Mouse (Mus musculus): ENCODE measurements at regions not wholly inside any gene's neighbourhood (a gene's known extent, or its start where the extent isn't known, plus 50 kb on each side); places are given as distances from the start of the nearest gene placed in this dataset.
A peak's percentile ranks its signal among the peaks of the same experiment; 100 is the strongest.

DNA sequence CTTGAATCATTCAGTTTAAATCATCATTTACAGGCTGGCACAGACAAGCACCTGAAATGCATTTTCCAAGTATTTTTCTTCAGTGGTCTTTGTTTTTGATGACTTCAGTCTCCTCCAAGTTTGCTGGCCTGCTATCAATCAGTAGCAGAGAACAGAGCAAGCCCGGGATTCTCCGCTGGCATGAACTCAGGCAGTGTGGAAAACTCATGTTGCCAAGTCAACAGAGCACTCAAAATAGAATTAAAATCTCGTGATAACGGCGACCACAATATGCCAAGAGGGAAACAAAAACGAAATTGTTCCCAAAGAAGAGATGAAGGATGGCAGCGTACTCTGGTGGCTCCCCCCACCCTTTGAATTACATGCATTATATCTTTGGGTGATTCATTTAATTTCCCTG, 190.9 kb upstream of the Fat4 start:
- WGBS: 61% methylated on average over 7 of the region's 7 CpGs
- H3K9ac ChIP-seq: no peak overlapping the region
- H3K4me1 ChIP-seq (replicated peaks): peaks cover 9% of the 10 kb centered on the region; the same call in 1 of the 2 replicates
- H3K9me3 ChIP-seq: no peaks in the 10 kb centered on the region
- H3K27ac ChIP-seq (replicated peaks): no peak overlapping the region
- no peak overlapping the region for H3K4me2 ChIP-seq
- no peaks in the 10 kb centered on the region for H3K27me3 ChIP-seq
- H3K36me3 ChIP-seq: no peaks in the 10 kb centered on the region
- no peak overlapping the region for H3K4me3 ChIP-seq
- no peak for ATAC-seq (ENCODE audit: low FRiP score, low read depth)

DNA sequence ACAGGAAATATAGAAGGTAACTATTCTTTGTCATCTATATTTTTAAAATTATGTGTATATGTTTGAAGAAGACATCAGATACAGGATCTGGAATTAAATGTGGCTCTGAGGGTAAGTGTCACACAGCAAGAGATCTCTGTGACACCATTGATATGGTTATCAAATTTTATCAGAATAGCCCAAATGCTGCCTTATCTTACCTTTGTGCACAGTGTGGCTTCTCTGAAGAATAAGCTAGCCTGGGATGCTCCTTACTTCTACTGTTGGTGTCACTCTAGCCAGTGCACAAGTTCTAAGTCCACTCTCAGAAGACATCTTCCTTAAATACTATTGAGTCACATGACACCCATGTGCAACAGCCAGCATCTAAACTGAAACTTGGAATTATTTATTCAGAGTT, 194.0 kb upstream of the Fat4 start:
- H3K4me2 ChIP-seq: no peak overlapping the region
- peaks cover 2% of the 10 kb centered on the region; the same call in 1 of the 2 replicates for H3K4me1 ChIP-seq (replicated peaks)
- H3K36me3 ChIP-seq: no peaks in the 10 kb centered on the region
- no peaks in the 10 kb centered on the region for H3K9me3 ChIP-seq
- H3K9ac ChIP-seq: no peak overlapping the region
- no peak for ATAC-seq (ENCODE audit: low FRiP score, low read depth)
- H3K27ac ChIP-seq (replicated peaks): no peak overlapping the region
- H3K27me3 ChIP-seq: no peaks in the 10 kb centered on the region
- no peak overlapping the region for H3K4me3 ChIP-seq

DNA sequence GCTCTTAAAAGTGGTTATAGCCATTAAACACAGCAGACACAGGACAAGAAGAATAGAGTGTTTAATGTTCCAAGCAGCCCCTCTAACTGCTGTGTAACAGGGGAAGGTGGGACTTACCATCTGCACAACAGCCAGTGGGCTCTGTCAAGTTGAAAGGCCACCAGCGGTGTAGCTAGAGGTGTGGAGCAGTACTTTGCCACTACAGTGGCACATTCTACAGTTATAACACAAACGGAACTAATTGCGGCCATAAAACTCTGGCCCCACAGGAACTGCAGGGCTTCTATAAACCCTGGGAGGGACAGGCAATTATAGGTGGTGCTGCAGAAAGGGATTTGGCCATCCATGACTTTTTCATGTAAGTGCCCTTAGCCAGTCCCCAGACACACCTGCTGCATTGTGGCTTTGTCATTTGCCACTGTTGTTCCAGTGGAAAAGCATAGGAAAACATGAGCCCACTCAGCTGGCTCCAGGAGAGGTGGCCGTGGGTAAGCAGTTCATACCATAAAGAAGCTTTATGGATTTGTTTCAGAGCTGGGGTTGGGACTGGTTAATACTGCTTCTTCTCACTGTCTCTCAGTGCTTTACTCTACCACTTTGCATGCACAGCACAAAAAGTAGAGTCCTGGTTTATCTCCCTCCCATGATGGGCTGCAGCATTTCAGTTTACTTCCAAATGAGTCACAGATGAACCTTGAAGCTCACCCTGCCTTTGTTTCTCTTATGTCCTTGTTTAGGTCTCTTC, 199.8 kb upstream of the Ankrd50 start:
- Histone ChIP-seq H3K9ac (no peak overlapping the region), H3K27me3 (no peaks in the 10 kb centered on the region), H3K27ac (replicated peaks) (no peak overlapping the region), H3K4me3 (no peak overlapping the region), H3K4me1 (replicated peaks) (no peaks in the 10 kb centered on the region), H3K36me3 (no peaks in the 10 kb centered on the region), H3K9me3 (no peaks in the 10 kb centered on the region), H3K4me2 (no peak overlapping the region)
- WGBS: 77% methylated on average over 4 of the region's 4 CpGs
- no peak for ATAC-seq (ENCODE audit: low FRiP score, low read depth)

DNA sequence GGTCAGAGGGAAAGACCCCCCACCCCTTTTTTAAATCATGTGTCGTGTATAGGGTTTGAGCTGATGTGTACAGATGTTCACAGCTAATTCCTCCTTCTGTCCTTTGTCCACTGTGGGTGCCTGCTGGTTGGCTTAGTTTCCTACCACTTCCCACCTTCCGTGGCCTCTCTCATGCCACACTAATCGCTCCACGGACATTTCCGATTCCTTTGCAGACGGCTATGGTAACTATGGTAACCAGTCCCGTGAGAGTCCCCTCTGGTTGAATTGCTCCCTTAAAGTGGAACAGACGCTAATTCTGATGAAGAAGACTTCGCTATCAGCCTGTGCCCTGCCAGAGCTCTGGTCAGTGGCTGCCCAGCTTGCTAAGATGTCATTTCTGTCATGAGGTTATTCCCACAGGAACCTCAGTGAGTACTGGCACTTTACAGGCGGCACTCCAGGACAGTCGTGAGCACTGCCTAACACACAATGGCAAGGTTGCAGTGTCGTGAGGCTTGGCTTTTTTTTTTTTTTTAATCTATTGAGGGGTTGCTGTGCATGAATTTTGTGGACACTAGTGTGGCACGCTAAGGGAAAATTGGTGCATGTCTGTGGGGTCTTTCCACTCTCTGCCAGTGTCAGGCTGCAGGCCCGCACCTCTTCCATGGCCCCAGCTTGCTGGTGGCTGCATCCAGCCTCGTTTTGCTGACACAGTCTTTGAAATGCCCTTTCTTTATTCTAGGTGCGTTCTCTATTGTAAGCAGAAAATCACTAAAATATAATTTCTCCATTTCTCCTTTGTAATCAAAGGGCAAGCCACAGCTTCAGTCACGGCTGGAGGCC, 179.2 kb upstream of the Ankrd50 start:
- peak; percentile 88 for ATAC-seq (ENCODE audit: low FRiP score, low read depth)
- H3K27me3 ChIP-seq: no peaks in the 10 kb centered on the region
- H3K4me3 ChIP-seq: peak overlapping the region; percentile 11; the same call in 1 of the 2 replicates
- WGBS: 10% methylated on average over 17 of the region's 17 CpGs
- H3K9ac ChIP-seq: peak overlapping the region; percentile 8; the same call in 1 of the 2 replicates
- H3K27ac ChIP-seq (replicated peaks): peak overlapping the region; percentile 65
- H3K9me3 ChIP-seq: no peaks in the 10 kb centered on the region
- H3K4me2 ChIP-seq: peak overlapping the region; percentile 39
- H3K4me1 ChIP-seq (replicated peaks): peaks cover 17% of the 10 kb centered on the region
- no peaks in the 10 kb centered on the region for H3K36me3 ChIP-seq

DNA sequence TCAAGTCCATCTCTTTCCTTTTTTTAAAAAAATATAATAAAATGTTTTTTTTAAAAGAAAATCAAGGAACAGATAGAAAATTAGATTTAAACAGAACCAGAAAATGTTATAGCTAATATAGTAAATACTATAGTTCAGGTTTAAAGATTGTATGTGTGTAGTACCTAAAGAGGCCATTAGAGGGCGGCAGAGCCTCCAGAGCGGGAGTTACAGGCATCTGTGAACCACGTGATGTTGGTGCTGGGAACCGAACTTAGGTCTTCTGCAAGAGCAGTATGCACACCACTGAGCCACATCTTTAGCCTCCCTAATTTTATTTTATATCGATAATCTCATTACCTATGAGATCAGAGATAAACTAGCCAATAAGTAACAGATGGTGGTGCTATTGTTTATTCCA, 178.4 kb upstream of the Ankrd50 start:
- ATAC-seq (ENCODE audit: low FRiP score, low read depth): no peak
- WGBS: 72% methylated on average over 5 of the region's 5 CpGs
- H3K9me3 ChIP-seq: no peaks in the 10 kb centered on the region
- no peak overlapping the region for H3K27ac ChIP-seq (replicated peaks)
- H3K27me3 ChIP-seq: no peaks in the 10 kb centered on the region
- H3K4me3 ChIP-seq: no peak overlapping the region
- no peak overlapping the region for H3K9ac ChIP-seq
- peaks cover 17% of the 10 kb centered on the region for H3K4me1 ChIP-seq (replicated peaks)
- no peaks in the 10 kb centered on the region for H3K36me3 ChIP-seq
- H3K4me2 ChIP-seq: no peak overlapping the region

DNA sequence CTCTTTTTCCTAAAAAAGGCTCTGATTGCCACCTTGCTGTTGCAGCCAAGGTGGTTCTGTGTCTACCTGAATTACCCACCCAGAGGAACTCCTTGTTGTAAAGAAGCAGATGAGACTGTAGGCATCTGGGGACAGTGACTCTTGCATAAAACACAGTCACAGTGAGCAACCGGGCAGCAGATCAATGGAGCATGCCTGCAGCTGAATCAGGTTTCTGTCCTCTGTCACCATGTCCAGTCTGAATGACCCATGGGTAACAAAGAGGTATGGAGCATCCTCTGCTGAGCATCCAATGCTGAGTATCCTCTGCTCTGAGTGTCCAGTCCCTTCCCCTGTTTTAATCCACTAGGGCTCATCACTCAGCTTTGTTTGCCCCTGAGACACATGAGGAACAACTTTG, 172.1 kb upstream of the Ankrd50 start:
- whole genome bisulfite sequencing: 50% methylated on average over 1 of the region's 1 CpGs
- Histone ChIP-seq H3K9me3 (no peaks in the 10 kb centered on the region), H3K4me2 (no peak overlapping the region), H3K36me3 (no peaks in the 10 kb centered on the region), H3K27ac (replicated peaks) (no peak overlapping the region), H3K27me3 (no peaks in the 10 kb centered on the region), H3K4me3 (no peak overlapping the region), H3K4me1 (replicated peaks) (peaks cover 27% of the 10 kb centered on the region), H3K9ac (no peak overlapping the region)
- ATAC-seq (ENCODE audit: low FRiP score, low read depth): no peak

DNA sequence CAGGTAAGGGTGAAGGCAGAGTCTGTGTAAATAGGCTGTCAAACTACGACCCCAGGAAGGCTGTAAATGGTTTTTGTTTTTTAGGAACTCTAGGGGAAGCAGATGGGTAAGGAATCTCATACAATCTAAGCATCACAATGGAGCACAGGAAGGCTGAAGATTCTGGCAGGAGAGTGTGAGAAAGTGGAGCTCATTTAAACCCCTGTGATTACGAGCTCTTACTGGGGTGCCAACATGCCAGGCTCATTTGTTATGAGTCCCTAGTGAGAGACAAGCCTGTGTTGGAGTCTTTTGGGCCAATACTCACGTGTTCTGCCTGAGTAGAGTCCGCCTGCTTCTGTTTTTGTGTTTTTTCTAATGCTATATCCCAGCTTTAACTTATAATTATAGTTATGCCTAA, 169.3 kb upstream of the Ankrd50 start:
- Histone ChIP-seq H3K4me2 (no peak overlapping the region), H3K4me3 (no peak overlapping the region), H3K9ac (no peak overlapping the region), H3K27ac (replicated peaks) (peak overlapping the region; percentile 68), H3K9me3 (no peaks in the 10 kb centered on the region), H3K36me3 (no peaks in the 10 kb centered on the region), H3K27me3 (no peaks in the 10 kb centered on the region), H3K4me1 (replicated peaks) (peaks cover 27% of the 10 kb centered on the region)
- WGBS: 44% methylated on average over 4 of the region's 4 CpGs
- ATAC-seq (ENCODE audit: low FRiP score, low read depth): no peak

DNA sequence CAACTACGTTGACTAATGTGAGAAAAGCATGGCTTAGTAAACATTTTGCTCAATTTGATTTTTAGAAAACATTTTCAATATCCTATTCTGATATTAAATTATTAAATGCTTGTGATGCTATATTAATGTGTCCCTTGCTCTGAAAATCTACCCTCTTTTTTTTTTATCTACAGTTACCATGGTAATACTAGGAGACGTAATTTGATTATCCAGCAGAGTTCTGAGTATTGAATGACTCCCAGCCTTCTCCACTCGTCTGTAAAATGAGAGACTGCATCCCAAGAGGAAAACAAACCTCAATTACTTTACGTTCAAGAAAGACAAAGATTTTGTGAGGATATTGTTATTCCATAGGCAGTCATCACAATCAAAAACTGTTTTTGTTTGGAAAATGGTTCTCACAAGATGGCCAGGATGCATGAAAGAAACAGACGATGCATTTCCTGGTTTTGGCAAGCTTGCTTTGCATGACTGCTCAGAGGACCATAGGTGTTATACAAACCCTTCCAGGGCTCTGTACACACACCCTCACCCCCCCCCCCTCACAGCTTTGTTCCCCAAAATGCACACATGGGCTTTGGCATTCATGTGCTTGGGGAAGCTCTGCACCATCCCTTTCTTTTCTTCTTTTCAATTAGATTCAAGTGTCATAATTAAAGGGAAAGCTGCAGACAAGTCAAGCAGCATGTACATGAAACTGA, 168.5 kb upstream of the Ankrd50 start:
- WGBS: 30% methylated on average over 5 of the region's 5 CpGs
- Histone ChIP-seq H3K9ac (no peak overlapping the region), H3K4me1 (replicated peaks) (peaks cover 27% of the 10 kb centered on the region), H3K27ac (replicated peaks) (peak overlapping the region; percentile 68), H3K9me3 (no peaks in the 10 kb centered on the region), H3K4me3 (no peak overlapping the region), H3K36me3 (no peaks in the 10 kb centered on the region), H3K27me3 (no peaks in the 10 kb centered on the region), H3K4me2 (no peak overlapping the region)
- ATAC-seq (ENCODE audit: low FRiP score, low read depth): peak; percentile 29; the same call in 1 of the 2 replicates

DNA sequence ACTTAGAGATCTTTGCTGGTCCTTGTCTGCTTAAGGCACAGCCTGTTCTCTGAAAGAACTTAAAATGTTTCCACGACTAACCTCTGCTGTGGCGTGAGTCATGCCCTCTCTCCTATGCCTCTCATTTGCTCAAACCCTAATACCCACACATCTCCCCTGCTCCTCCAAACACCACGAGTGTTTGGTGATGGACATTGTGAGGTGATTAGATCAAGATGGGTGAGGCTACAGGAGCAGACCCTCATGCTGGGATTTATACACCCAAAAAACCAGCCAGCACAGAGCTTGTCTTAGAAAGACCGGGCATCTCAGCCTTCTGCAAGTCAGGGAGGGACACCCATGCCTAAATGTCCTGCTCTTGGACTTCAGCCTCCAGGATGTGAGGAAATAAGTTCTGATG, 165.5 kb upstream of the Ankrd50 start:
- Histone ChIP-seq H3K36me3 (no peaks in the 10 kb centered on the region), H3K4me3 (no peak overlapping the region), H3K9ac (no peak overlapping the region), H3K27ac (replicated peaks) (no peak overlapping the region), H3K27me3 (no peaks in the 10 kb centered on the region), H3K9me3 (no peaks in the 10 kb centered on the region), H3K4me2 (no peak overlapping the region), H3K4me1 (replicated peaks) (peaks cover 17% of the 10 kb centered on the region)
- no peak for ATAC-seq (ENCODE audit: low FRiP score, low read depth)
- WGBS: 77% methylated on average over 4 of the region's 4 CpGs

DNA sequence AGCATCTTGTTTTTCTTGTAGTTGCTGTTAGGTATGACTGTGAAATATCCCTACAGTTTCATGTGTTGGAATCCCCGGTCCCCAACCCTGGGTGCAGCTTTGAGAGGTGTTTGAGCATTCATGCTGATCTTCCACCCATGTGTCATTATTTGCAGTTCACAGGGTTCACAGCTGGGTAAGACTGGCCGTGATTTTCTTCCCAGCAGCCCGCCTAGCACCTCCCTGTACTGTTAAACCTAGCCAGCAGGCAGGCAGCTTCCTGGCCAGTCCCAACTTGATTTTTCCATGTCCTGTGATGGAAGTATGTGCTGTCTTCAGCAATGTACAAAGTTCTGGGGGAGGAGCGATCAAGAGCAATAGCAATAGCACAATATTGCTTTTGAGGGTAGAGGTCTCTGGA, 164.0 kb upstream of the Ankrd50 start:
- Histone ChIP-seq H3K4me1 (replicated peaks) (peaks cover 9% of the 10 kb centered on the region), H3K27me3 (no peaks in the 10 kb centered on the region), H3K4me3 (no peak overlapping the region), H3K36me3 (no peaks in the 10 kb centered on the region), H3K9ac (no peak overlapping the region), H3K9me3 (no peaks in the 10 kb centered on the region), H3K27ac (replicated peaks) (no peak overlapping the region), H3K4me2 (no peak overlapping the region)
- 77% methylated on average over 4 of the region's 4 CpGs for WGBS
- ATAC-seq (ENCODE audit: low FRiP score, low read depth): no peak

DNA sequence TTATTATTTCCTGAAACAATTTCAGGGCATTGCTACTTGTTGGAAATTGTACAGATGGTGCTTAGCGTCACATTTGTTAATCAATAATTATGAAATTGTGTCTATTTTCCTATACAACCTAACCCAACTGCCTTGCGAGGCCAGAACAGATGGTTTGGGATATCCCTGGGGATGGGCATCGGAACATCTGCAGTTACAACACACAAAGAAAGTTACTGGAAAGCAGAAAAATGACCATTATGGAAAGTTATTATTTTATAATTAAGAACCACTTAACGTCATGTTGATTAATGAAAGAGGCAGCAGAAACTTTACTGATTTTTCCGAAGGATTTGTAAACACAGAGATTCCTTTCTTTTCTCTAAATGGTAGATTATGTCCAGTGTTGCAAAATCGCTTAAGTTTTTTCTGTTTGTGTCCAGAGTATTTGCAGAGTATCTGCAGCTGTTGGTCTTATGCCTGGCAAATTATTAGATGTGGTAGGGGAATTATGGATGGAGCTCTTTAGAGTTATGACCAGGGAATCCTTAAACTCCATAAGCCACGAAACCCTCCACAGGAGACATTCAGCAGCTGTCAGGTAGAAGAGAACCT, 163.2 kb upstream of the Ankrd50 start:
- no peak overlapping the region for H3K27ac ChIP-seq (replicated peaks)
- no peaks in the 10 kb centered on the region for H3K27me3 ChIP-seq
- H3K4me1 ChIP-seq (replicated peaks): 0 out of 2 replicates have a peak, but pooled peaks cover 3% of the 10 kb centered on the region
- no peak overlapping the region for H3K9ac ChIP-seq
- 66% methylated on average over 7 of the region's 7 CpGs for whole genome bisulfite sequencing
- H3K4me2 ChIP-seq: no peak overlapping the region
- H3K36me3 ChIP-seq: no peaks in the 10 kb centered on the region
- no peaks in the 10 kb centered on the region for H3K9me3 ChIP-seq
- no peak for ATAC-seq (ENCODE audit: low FRiP score, low read depth)
- H3K4me3 ChIP-seq: no peak overlapping the region

DNA sequence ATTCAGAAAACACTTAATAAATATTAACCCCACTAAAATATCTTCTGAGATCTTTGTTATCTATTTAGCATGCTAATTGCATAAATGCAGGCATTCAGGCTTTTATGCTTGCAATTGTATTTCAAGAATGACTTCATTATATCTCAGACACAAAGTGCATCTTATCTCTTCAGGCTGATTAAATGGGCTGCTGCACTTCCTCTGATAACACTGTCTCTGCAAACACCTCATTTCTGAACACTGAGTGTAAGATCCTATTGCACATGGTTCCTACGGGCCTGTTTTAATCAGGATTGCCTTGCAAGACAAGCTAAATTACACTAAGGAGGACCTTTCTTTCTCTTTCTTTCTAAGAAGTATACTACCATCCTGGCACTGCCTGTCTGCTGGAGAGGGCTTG, 157.1 kb upstream of the Ankrd50 start:
- H3K36me3 ChIP-seq: no peaks in the 10 kb centered on the region
- WGBS: 76% methylated on average over 1 of the region's 1 CpGs
- no peak overlapping the region for H3K4me3 ChIP-seq
- no peak for ATAC-seq (ENCODE audit: low FRiP score, low read depth)
- H3K27me3 ChIP-seq: no peaks in the 10 kb centered on the region
- no peak overlapping the region for H3K4me2 ChIP-seq
- H3K9me3 ChIP-seq: no peaks in the 10 kb centered on the region
- no peak overlapping the region for H3K9ac ChIP-seq
- H3K4me1 ChIP-seq (replicated peaks): no peaks in the 10 kb centered on the region
- 0 out of 2 replicates have a peak overlapping the region, but pooled peaks have one; percentile 54 for H3K27ac ChIP-seq (replicated peaks)
